Mouse (Mus musculus) kidney, postnatal 0 days (tissue): ENCODE results near the gene Smpd3. TPM values are rescaled to one million over a fixed set of nuclear protein-coding genes. Genes with fewer than 3 reads are reported as not detected.
A peak's percentile ranks its signal among the peaks of the same experiment; 100 is the strongest.
"Not testable (repeated sequence)": the region's sequence is repeated elsewhere in the genome, so short reads cannot be mapped to it uniquely, and the experiment has no call there.

Experiments
- ATAC-seq: fragments of 200-750 bp; cut with Nextera tagmentation; replicated peaks from 2 replicates; pipeline ENCODE4 v1.8.0; 2017; ENCODE audit warnings: low read depth, moderate number of reproducible peaks, moderate TSS enrichment, moderate library complexity; ENCODE audit not compliant: low FRiP score
- DNase-seq: peaks from one replicate; pipeline ENCODE4 v3.0.0-alpha.2; 2016; ENCODE audit warnings: low spot score
- H3K27ac ChIP-seq: fragments of 300-500 bp; sonication (generic); 2 replicates; pipeline ENCODE4 v1.5.1; 2014; ENCODE audit warnings: mild to moderate bottlenecking
- H3K27me3 ChIP-seq: fragments of 300-500 bp; sonication (generic); 2 replicates; pipeline ENCODE4 v1.6.1; 2014; ENCODE audit warnings: low read length, mixed read lengths; ENCODE audit not compliant: insufficient read depth
- H3K36me3 ChIP-seq: fragments of 300-500 bp; sonication (generic); 2 replicates; pipeline ENCODE4 v1.6.1; 2014; ENCODE audit warnings: low read length, mixed read lengths; ENCODE audit not compliant: insufficient read depth
- H3K4me1 ChIP-seq: fragments of 300-500 bp; sonication (generic); replicated peaks from 2 replicates; pipeline ENCODE4 v1.6.1; 2014; ENCODE audit warnings: antibody characterized with exemption, low read length, mixed read lengths; ENCODE audit not compliant: insufficient read depth
- H3K4me2 ChIP-seq: fragments of 300-500 bp; sonication (generic); 2 replicates; pipeline ENCODE4 v1.6.1; 2014; ENCODE audit warnings: mild to moderate bottlenecking, low read length, moderate library complexity, mixed read lengths
- H3K4me3 ChIP-seq: fragments of 300-500 bp; sonication (generic); replicated peaks from 2 replicates; pipeline ENCODE4 v1.5.1; 2014; ENCODE audit warnings: low read depth, low read length
- H3K9ac ChIP-seq: fragments of 300-500 bp; sonication (generic); 2 replicates; pipeline ENCODE4 v1.6.1; 2014; ENCODE audit warnings: low read depth, low read length
- H3K9me3 ChIP-seq: fragments of 300-500 bp; sonication (generic); replicated peaks from 2 replicates; pipeline ENCODE4 v1.6.1; 2016; ENCODE audit warnings: low read length, inconsistent platforms, mixed read lengths
- CTCF ChIP-seq: IDR thresholded peaks from 2 replicates; pipeline ENCODE4 v1.5.1; 2016; ENCODE audit warnings: antibody characterized with exemption, low read depth, mild to moderate bottlenecking, moderate library complexity
- WGBS: fragments of 180-500 bp; shearing (Covaris S2); extraction: QIAGEN DNeasy Blood & Tissue Kit; methylation state at CpG from one replicate; pipeline ENCODE4 v1.1.7; 2014; 5-methylcytosine and 5-hydroxymethylcytosine counted together
- polyA plus RNA-seq: library from polyadenylated mRNA; unstranded; fragments of >200 nt; fragmentation: Nextera tagmentation; extraction: Ambion mirVana; gene quantifications from 2 replicates; pipeline ENCODE4 v1.2.1, GENCODE M21; 2015

Gene Smpd3
- polyA plus RNA-seq, 1 experiment from 2014 or later, result 0.42 TPM

DNA sequence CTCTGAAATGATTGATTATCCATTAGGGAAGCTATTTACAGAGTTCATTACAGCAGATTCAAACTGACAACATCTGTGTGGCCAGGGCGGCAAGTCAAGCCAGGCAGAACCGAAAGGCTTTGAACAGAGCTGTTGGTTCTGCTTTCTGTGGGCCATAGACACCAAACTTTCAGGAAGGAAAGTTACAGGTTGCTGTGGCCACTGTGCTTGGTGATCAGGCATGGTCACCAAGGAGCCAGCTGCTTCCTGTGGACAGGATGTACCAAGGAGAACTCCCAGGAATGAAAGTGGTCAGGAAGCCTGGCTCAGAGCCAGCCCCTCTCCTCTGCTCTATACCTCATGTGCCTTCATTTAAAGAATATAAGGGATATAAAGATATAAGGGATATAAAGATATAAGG lies 30.2 kb downstream of the Smpd3 start:
- Histone ChIP-seq H3K9ac (no peak overlapping the region), H3K27ac (no peak overlapping the region), H3K36me3 (no peaks in the 10 kb centered on the region), H3K4me3 (no peak overlapping the region), H3K4me1 (no peaks in the 10 kb centered on the region), H3K4me2 (no peak overlapping the region), H3K27me3 (no peaks in the 10 kb centered on the region), H3K9me3 (no peaks in the 10 kb centered on the region)
- ATAC-seq (no peak), DNase-seq (peak; percentile 29)
- 39% methylated on average over 2 of the region's 2 CpGs for WGBS
- TF ChIP-seq CTCF, result no peak

DNA sequence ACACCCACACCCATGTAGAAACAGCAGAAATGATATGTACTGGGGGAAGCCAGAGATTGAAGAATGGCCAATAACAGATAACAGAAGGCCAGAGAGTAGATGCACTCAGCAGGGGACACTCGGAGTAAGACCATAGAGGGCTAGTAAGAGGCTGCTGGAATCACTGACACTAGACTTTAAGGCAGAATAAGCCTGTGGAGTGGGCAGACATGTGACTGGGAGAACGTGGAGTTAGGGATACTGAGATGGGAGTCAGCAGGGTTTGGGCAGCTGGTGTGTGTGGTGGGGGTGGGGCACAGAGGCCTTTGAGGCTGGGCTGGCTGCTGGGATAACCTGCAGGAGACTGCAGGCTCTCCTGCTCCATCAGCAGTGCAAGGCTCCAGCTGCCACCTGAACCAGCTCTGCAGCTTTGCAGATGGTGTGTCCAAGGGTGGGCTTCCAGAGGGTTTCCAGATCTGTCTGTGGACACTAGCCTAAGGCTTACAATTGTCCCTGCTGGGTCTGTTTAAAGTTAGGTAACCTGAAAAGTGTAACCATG lies 31.0 kb downstream of the Smpd3 start:
- H3K9ac ChIP-seq, H3K4me2 ChIP-seq, DNase-seq, H3K9me3 ChIP-seq, H3K27ac ChIP-seq, ATAC-seq, H3K36me3 ChIP-seq, H3K4me1 ChIP-seq, H3K4me3 ChIP-seq, H3K27me3 ChIP-seq: not testable (repeated sequence)
- 50% methylated on average over 2 of the region's 2 CpGs for WGBS

DNA sequence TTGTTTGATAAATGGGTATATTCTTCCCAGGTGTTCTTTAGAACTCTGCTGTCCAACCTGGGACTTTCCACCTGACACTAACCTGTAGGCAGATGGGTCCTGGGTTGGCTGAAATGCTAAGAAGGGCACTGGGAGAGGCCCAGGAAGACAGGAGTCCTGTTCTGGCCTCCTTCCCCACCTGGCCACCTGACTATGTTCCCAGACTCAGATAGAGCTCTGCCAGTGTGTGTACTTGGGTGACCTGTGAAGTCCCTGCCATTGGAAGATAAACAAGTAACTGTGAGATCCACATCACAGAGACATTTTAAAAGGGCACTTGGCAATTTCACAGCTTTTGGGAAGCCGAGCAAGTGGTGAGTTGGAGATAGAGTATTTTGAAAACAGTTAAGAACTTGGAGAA lies 31.7 kb downstream of the Smpd3 start:
- no peaks in the 10 kb centered on the region for H3K4me1 ChIP-seq
- 87% methylated on average over 1 of the region's 1 CpGs for WGBS
- no peak overlapping the region for H3K4me3 ChIP-seq
- ATAC-seq (no peak), DNase-seq (no peak)
- H3K9me3 ChIP-seq, result no peaks in the 10 kb centered on the region
- H3K9ac ChIP-seq, result no peak overlapping the region
- H3K27me3 ChIP-seq, result no peaks in the 10 kb centered on the region
- H3K36me3 ChIP-seq, result no peaks in the 10 kb centered on the region
- H3K4me2 ChIP-seq, result no peak overlapping the region
- TF ChIP-seq CTCF, result no peak
- H3K27ac ChIP-seq, result no peak overlapping the region

DNA sequence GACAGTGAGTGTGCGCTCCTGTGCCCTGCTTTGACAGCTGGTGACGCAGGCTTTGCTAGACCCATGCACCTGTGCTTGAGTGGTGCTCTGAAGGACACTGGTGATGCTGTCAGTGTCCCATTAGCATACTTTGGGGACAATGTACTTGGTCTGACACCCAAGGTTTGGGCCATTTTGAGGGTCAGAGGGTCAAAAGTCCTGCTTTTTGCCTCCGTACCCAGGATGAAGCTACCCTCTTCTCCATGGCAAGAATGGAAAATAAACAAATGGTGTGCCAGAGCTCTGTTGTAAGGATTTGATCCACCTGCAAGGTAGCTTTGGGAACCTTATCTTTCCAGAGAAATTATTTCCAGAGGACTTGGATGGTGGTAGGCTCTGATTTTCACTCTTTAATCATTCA lies 32.5 kb downstream of the Smpd3 start:
- H3K9ac ChIP-seq, result no peak overlapping the region
- no peaks in the 10 kb centered on the region for H3K36me3 ChIP-seq
- no peak for TF ChIP-seq CTCF
- H3K4me2 ChIP-seq, result no peak overlapping the region
- DNase-seq, result no peak
- H3K4me3 ChIP-seq, result no peak overlapping the region
- H3K4me1 ChIP-seq, result no peaks in the 10 kb centered on the region
- WGBS, result 91% methylated on average over 3 of the region's 3 CpGs
- no peak overlapping the region for H3K27ac ChIP-seq
- no peaks in the 10 kb centered on the region for H3K27me3 ChIP-seq
- ATAC-seq, result no peak
- no peaks in the 10 kb centered on the region for H3K9me3 ChIP-seq

DNA sequence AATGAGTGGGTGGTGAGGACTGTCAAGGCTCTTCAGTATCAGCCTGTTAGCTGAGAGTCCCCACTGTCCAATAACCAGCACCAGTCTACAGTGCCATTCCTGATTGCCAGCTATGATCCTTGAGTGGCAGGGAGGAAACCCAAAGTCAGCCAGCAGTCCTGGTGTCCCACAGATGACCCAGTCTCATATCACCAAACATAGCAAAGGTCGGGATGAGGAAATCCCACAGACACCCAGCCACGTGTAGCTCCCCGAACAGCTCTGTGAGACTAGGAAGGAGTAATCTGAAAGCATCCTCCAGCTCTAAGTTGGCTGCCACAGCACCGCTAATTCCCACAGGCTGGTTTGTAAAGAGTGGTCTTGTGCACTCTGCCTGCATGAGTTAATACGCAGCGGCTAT lies 33.5 kb downstream of the Smpd3 start:
- no peak overlapping the region for H3K4me3 ChIP-seq
- no peak overlapping the region for H3K4me2 ChIP-seq
- no peak overlapping the region for H3K9ac ChIP-seq
- DNase-seq (no peak), ATAC-seq (no peak)
- H3K4me1 ChIP-seq, result no peaks in the 10 kb centered on the region
- no peak for TF ChIP-seq CTCF
- 75% methylated on average over 6 of the region's 6 CpGs for WGBS
- no peak overlapping the region for H3K27ac ChIP-seq
- no peaks in the 10 kb centered on the region for H3K27me3 ChIP-seq
- no peaks in the 10 kb centered on the region for H3K36me3 ChIP-seq
- no peaks in the 10 kb centered on the region for H3K9me3 ChIP-seq

DNA sequence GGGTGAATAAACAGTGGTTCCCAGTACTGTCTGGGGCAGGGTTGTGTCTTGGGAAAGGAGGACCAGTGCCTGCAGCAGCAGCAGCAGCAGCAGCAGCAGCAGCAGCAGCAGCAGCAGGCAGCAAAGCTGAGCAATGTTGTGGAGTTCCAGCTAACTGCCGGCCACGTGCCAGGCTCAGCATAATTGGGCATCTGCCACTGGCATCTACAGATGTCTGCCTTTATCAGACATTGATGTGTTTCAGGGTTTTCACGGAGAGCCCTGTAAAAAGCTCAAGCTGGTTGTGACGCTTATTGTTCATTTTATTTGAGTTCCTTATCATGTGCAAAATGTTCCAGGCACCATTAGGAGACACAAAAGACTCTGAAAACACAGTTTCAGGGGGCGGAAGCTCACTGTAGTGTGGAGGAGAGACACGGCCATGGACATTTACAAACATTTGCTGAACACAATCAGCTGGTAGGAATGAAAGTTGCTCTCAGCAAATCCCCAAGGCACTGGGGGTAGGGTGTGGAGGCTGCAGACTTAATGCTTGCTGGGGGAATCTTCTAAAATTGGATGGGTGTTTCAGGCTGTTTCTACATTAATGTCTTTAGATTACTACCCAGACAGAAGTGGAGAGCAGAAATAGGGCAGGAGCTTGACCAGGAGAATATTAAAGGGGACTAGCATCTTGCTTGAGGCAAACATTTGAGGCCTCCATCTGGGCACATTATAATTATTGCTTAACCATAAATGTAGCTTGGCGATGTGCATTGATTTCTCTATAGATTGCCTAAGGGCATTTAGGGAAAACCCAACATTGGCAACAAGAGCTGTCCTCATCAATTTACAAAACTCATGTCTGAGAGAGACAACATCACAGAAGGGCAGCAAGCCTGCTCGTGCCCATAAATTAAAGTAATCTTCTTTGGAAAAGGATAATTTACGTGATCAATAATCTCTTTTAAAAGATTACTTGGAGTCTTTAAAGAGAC lies 36.8 kb downstream of the Smpd3 start:
- no peak for DNase-seq
- Histone ChIP-seq H3K4me2 (no peak overlapping the region), H3K4me1 (no peaks in the 10 kb centered on the region), H3K27ac (no peak overlapping the region), H3K36me3 (no peaks in the 10 kb centered on the region), H3K27me3 (no peaks in the 10 kb centered on the region), H3K4me3 (no peak overlapping the region), H3K9me3 (no peaks in the 10 kb centered on the region), H3K9ac (no peak overlapping the region)
- TF ChIP-seq CTCF, result no peak
- WGBS, result 73% methylated on average over 9 of the region's 9 CpGs
- ATAC-seq, result no peak
